Mouse (Mus musculus): Measurements from ENCODE around the gene Il2rb.

The Il2rb gene

GRCm38 (mm10) chr15:78473442-78473841 lies 21.6 kb downstream of the Il2rb start:
- ChIA-PET POLR2A (no interaction called here), CTCF (interaction anchor here in 2 of 4 experiments (0.5 to 1.6 kb wide), 2 partner anchors 26 to 361 kb away, joined by 3 to 4 read pairs; no protein-coding TSS in a partner anchor)

- CTCF ChIA-PET, result interaction anchor here in 3 of 4 experiments (0.5 to 1.6 kb wide), 3 partner anchors 24 to 112 kb away, joined by 3 to 4 read pairs (median 3); no protein-coding TSS in a partner anchor
- POLR2A ChIA-PET, result interaction anchor here in 1 of 4 experiments (0.5 to 0.6 kb wide), 2 partner anchors 102 to 624 kb away, joined by 3 to 4 read pairs; no protein-coding TSS in a partner anchor
These were observed 23.2 kb downstream of the Il2rb start for GRCm38 (mm10) chr15:78471902-78472301.

- POLR2A ChIA-PET, result interaction anchor here in 1 of 4 experiments (0.6 kb wide), 1 partner anchor 625 kb away, joined by 4 read pairs; no protein-coding TSS in a partner anchor
These were observed 24.4 kb downstream of the Il2rb start for GRCm38 (mm10) chr15:78470495-78471276.

GRCm38 (mm10) chr15:78468379-78468937 lies 26.6 kb downstream of the Il2rb start, which contains the start of gene Tmprss6:
TSS of gene Tmprss6 (minus strand) at chr15:78468634.
- POLR2A ChIA-PET, result interaction anchor here in 1 of 4 experiments (0.7 kb wide), 1 partner anchor 326 kb away, joined by 3 read pairs; no protein-coding TSS in a partner anchor
- CTCF ChIA-PET, result interaction anchor here in 1 of 4 experiments (1.2 kb wide), 1 partner anchor 21 kb away, joined by 3 read pairs; no protein-coding TSS in a partner anchor

More at GRCm38 (mm10) chr15:78470495-78471276, 24.4 kb downstream of the Il2rb start:
- CTCF ChIA-PET, result interaction anchor here in 2 of 4 experiments (0.6 to 1.0 kb wide), 2 partner anchors 23 to 457 kb away, joined by 4 read pairs; no protein-coding TSS in a partner anchor

GRCm38 (mm10) chr15:78467570-78467969 lies 27.5 kb downstream of the Il2rb start:
- ChIA-PET CTCF (interaction anchor here in 2 of 4 experiments (0.7 to 1.2 kb wide), 3 partner anchors 20 to 114 kb away, joined by 3 to 7 read pairs (median 4); no protein-coding TSS in a partner anchor), POLR2A (no interaction called here)

- POLR2A ChIA-PET, result interaction anchor here in 1 of 4 experiments (0.6 kb wide), 1 partner anchor 46 kb away, joined by 4 read pairs; no protein-coding TSS in a partner anchor
- CTCF ChIA-PET, result interaction anchor here (0.6 to 1.2 kb wide), 6 partner anchors 18 to 277 kb away, joined by 3 to 7 read pairs (median 3); no protein-coding TSS in a partner anchor
These were observed 28.3 kb downstream of the Il2rb start for GRCm38 (mm10) chr15:78466809-78467208.

- POLR2A ChIA-PET, result no interaction called here
- CTCF ChIA-PET, result interaction anchor here in 2 of 4 experiments (0.6 to 0.9 kb wide), 3 partner anchors 14 to 501 kb away, joined by 3 to 4 read pairs (median 3); no protein-coding TSS in a partner anchor
These were observed 32.1 kb downstream of the Il2rb start for GRCm38 (mm10) chr15:78462981-78463380.

- ChIA-PET POLR2A (interaction anchor here in 1 of 4 experiments (0.6 to 1.2 kb wide), 2 partner anchors 9 to 297 kb away, joined by 3 to 4 read pairs; no protein-coding TSS in a partner anchor), CTCF (interaction anchor here in 2 of 4 experiments (0.7 to 1.7 kb wide), 2 partner anchors 9 kb away, joined by 3 to 15 read pairs; no protein-coding TSS in a partner anchor)
These were observed 37.9 kb downstream of the Il2rb start for GRCm38 (mm10) chr15:78457193-78457592.

GRCm38 (mm10) chr15:78456051-78456450 lies 39.0 kb downstream of the Il2rb start:
- ChIA-PET CTCF (interaction anchor here in 2 of 4 experiments (0.7 to 1.7 kb wide), 2 partner anchors 8 to 87 kb away, joined by 3 to 15 read pairs; no protein-coding TSS in a partner anchor), POLR2A (interaction anchor here in 1 of 4 experiments (0.6 to 1.2 kb wide), 2 partner anchors 8 to 589 kb away, joined by 4 read pairs; no protein-coding TSS in a partner anchor)

- POLR2A ChIA-PET, result no interaction called here
- CTCF ChIA-PET, result no interaction called here
These were observed 39.9 kb downstream of the Il2rb start for GRCm38 (mm10) chr15:78455168-78455567.

- ChIA-PET POLR2A (interaction anchor here in 1 of 4 experiments (1.1 kb wide), 1 partner anchor 47 kb away, joined by 3 read pairs; the partner anchor contains the start of gene Mpst), CTCF (interaction anchor here in 3 of 4 experiments (0.5 to 0.7 kb wide), 5 partner anchors 95 to 264 kb away, joined by 3 to 6 read pairs (median 4); no protein-coding TSS in a partner anchor)
These were observed 42.1 kb downstream of the Il2rb start for GRCm38 (mm10) chr15:78452929-78453328.

GRCm38 (mm10) chr15:78451201-78451600 lies 43.9 kb downstream of the Il2rb start:
- POLR2A ChIA-PET, result interaction anchor here in 2 of 4 experiments (0.7 to 1.3 kb wide), 3 partner anchors 63 to 131 kb away, joined by 3 read pairs; no protein-coding TSS in a partner anchor

GRCm38 (mm10) chr15:78450419-78450768 lies 44.7 kb downstream of the Il2rb start:
- POLR2A ChIA-PET, result interaction anchor here in 3 of 4 experiments (0.6 to 1.3 kb wide), 7 partner anchors 14 to 638 kb away, joined by 3 to 6 read pairs (median 3); no protein-coding TSS in a partner anchor

More at GRCm38 (mm10) chr15:78451201-78451600, 43.9 kb downstream of the Il2rb start:
- CTCF ChIA-PET, result interaction anchor here in 2 of 4 experiments (0.7 kb wide), 2 partner anchors 131 to 227 kb away, joined by 3 to 4 read pairs; no protein-coding TSS in a partner anchor

GRCm38 (mm10) chr15:78449694-78450418 lies 45.2 kb downstream of the Il2rb start:
- CTCF ChIA-PET, result interaction anchor here (0.6 to 2.7 kb wide), 13 partner anchors 9 to 210 kb away, joined by 3 to 22 read pairs (median 4); partner anchors contain the start of genes C1qtnf6 (in 1 of the 4), Mpst (in 1 of the 4) and Tst (in 1 of the 4)

More at GRCm38 (mm10) chr15:78450419-78450768, 44.7 kb downstream of the Il2rb start:
- CTCF ChIA-PET, result interaction anchor here (0.6 to 1.4 kb wide), 13 partner anchors 9 to 266 kb away, joined by 3 to 8 read pairs (median 3); partner anchors contain the start of genes Mpst (in 1 of the 4) and Tst (in 1 of the 4)

GRCm38 (mm10) chr15:78449131-78449530 lies 45.9 kb downstream of the Il2rb start:
- ChIA-PET CTCF (interaction anchor here (0.6 to 3.2 kb wide), 32 partner anchors 11 to 607 kb away, joined by 3 to 38 read pairs (median 5); partner anchors contain the start of genes C1qtnf6 (in 1 of the 4) and Elfn2 (in 1 of the 4)), POLR2A (interaction anchor here in 3 of 4 experiments (0.6 to 1.7 kb wide), 8 partner anchors 8 to 1815 kb away, joined by 3 to 11 read pairs (median 4); partner anchors contain the start of genes Mpst (in 1 of the 3) and Tst (in 1 of the 3))

More at GRCm38 (mm10) chr15:78449694-78450418, 45.2 kb downstream of the Il2rb start:
- POLR2A ChIA-PET, result interaction anchor here in 3 of 4 experiments (0.6 to 1.3 kb wide), 6 partner anchors 13 to 1815 kb away, joined by 3 to 11 read pairs (median 3); partner anchors contain the start of genes Mpst (in 1 of the 3) and Tst (in 1 of the 3)

GRCm38 (mm10) chr15:78447746-78448535 lies 47.1 kb downstream of the Il2rb start:
- ChIA-PET POLR2A (interaction anchor here in 2 of 4 experiments (0.6 to 1.7 kb wide), 11 partner anchors 9 to 1774 kb away, joined by 3 to 8 read pairs (median 3); partner anchors contain the start of genes Kctd17 (in 1 of the 2), Mpst (in 1 of the 2) and Tst (in 1 of the 2)), CTCF (interaction anchor here (0.5 to 3.2 kb wide), 107 partner anchors 8 to 505 kb away, joined by 3 to 38 read pairs (median 4); partner anchors contain the start of genes Ift27 (in 3 of the 4), Kctd17 (in 3 of the 4), Mpst (in 2 of the 4) and Tst (in 2 of the 4))

Measured in embryonic stem cell, embryonic (primary cell).